Mouse (Mus musculus) stomach, postnatal 0 days (tissue): ENCODE results near the gene Higd1b.
A peak's percentile ranks its signal among the peaks of the same experiment; 100 is the strongest.

Experiments
- CTCF ChIP-seq: IDR thresholded peaks from 2 replicates; pipeline ENCODE4 v1.5.1; 2016; ENCODE audit warnings: antibody characterized with exemption, low read depth, mild to moderate bottlenecking, moderate library complexity
- EP300 ChIP-seq: optimal IDR thresholded peaks from 2 replicates; pipeline ENCODE3; 2016; ENCODE audit warnings: antibody characterized with exemption

DNA sequence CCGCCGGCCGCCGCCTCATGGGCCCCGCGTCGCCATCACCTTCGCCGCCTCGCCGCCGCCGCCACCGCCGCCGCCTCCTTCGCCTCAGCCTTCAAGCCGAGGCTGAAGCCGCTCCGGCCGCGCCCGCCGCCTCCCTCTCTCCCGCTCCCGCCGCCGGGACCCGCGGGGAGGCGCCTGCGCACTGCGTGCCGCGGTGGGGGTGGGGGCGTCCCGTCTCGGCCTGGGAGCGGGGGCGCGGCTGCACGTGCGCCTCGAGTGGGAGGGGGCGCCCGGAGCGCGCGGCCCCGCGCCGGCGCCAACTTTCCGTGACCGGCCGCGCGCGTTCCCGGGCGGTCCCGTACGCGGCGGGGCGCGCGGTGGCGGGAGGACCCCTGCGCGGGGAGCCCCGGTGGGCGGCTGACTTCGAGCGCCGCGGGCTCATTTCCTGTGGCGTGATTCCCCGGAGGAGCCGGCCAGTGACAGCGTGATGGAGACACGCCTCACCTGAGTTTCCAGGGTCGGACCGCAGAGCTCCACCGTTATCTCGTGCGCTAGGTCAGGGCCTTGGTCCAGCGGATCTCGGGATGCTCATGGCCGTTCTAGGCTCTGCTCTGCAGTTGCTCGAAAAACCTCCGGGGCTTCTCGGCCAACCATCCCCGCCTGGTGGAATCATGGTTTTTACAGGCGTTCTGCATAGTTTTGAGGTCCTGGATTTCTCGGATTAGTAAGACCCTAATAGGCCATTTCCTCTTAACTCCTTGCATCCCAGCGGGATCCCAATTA lies 16.4 kb upstream of the Higd1b start, which contains the start of gene Gjc1:
- TF ChIP-seq CTCF (peak; percentile 52), EP300 (no peak)
